Mouse (Mus musculus): ENCODE data around the gene Larp1. TPM values are rescaled to one million over a fixed set of nuclear protein-coding genes. Genes with fewer than 3 reads are reported as not detected.
"Not testable (repeated sequence)": the region's sequence is repeated elsewhere in the genome, so short reads cannot be mapped to it uniquely, and the experiment has no call there.

Larp1 gene
- polyA plus RNA-seq, 1 experiment from 2014 or later: 18.3 TPM

- Histone ChIP-seq H3K27ac (replicated peaks) (no peak overlapping the region), H3K4me1 (replicated peaks) (peaks cover 10% of the 10 kb centered on the region), H3K9me3 (no peaks in the 10 kb centered on the region), H3K4me2 (no peak overlapping the region), H3K4me3 (no peak overlapping the region), H3K27me3 (no peaks in the 10 kb centered on the region), H3K36me3 (peaks cover 50% of the 10 kb centered on the region), H3K9ac (no peak overlapping the region)
- WGBS: 93% methylated on average over 5 of the region's 5 CpGs
- ATAC-seq (ENCODE audit: low read depth): no peak
Observed at GRCm38 (mm10) chr11:58042861-58043431, 34.1 kb downstream of the Larp1 start.

GRCm38 (mm10) chr11:58046438-58046837 lies 37.6 kb downstream of the Larp1 start:
- no peaks in the 10 kb centered on the region for H3K9me3 ChIP-seq
- H3K9ac ChIP-seq: no peak overlapping the region
- no peaks in the 10 kb centered on the region for H3K4me1 ChIP-seq (replicated peaks)
- WGBS: 79% methylated on average over 4 of the region's 4 CpGs
- H3K36me3 ChIP-seq: peaks cover 80% of the 10 kb centered on the region
- no peak overlapping the region for H3K27ac ChIP-seq (replicated peaks)
- ATAC-seq (ENCODE audit: low read depth): no peak
- no peak overlapping the region for H3K4me2 ChIP-seq
- no peak overlapping the region for H3K4me3 ChIP-seq
- no peaks in the 10 kb centered on the region for H3K27me3 ChIP-seq

- Histone ChIP-seq H3K4me1 (replicated peaks) (no peaks in the 10 kb centered on the region), H3K4me3 (no peak overlapping the region), H3K27ac (replicated peaks) (no peak overlapping the region), H3K9me3 (no peaks in the 10 kb centered on the region), H3K4me2 (no peak overlapping the region), H3K9ac (no peak overlapping the region), H3K27me3 (no peaks in the 10 kb centered on the region), H3K36me3 (peaks cover 85% of the 10 kb centered on the region)
- no peak for ATAC-seq (ENCODE audit: low read depth)
- 49% methylated on average over 6 of the region's 6 CpGs for WGBS
Observed at GRCm38 (mm10) chr11:58057455-58057854, 48.6 kb downstream of the Larp1 start.

- not testable (repeated sequence) for H3K27me3 ChIP-seq; H3K4me1 ChIP-seq (replicated peaks); H3K9me3 ChIP-seq; ATAC-seq (ENCODE audit: low read depth); H3K4me2 ChIP-seq; H3K27ac ChIP-seq (replicated peaks); H3K4me3 ChIP-seq; H3K9ac ChIP-seq
- H3K36me3 ChIP-seq: peaks cover 62% of the 10 kb centered on the region
- WGBS: 94% methylated on average over 7 of the region's 7 CpGs
Observed at GRCm38 (mm10) chr11:58059752-58060151, 50.9 kb downstream of the Larp1 start.

GRCm38 (mm10) chr11:58061218-58061617 lies 52.4 kb downstream of the Larp1 start:
- 95% methylated on average over 4 of the region's 4 CpGs for WGBS
- not testable (repeated sequence) for H3K9ac ChIP-seq; H3K27me3 ChIP-seq; H3K4me2 ChIP-seq; H3K9me3 ChIP-seq; H3K4me1 ChIP-seq (replicated peaks); H3K27ac ChIP-seq (replicated peaks); ATAC-seq (ENCODE audit: low read depth); H3K4me3 ChIP-seq
- peaks cover 47% of the 10 kb centered on the region for H3K36me3 ChIP-seq

- Histone ChIP-seq H3K9ac (no peak overlapping the region), H3K27me3 (no peaks in the 10 kb centered on the region), H3K36me3 (peaks cover 35% of the 10 kb centered on the region), H3K4me1 (replicated peaks) (peaks cover 9% of the 10 kb centered on the region), H3K4me3 (no peak overlapping the region), H3K4me2 (no peak overlapping the region), H3K27ac (replicated peaks) (no peak overlapping the region), H3K9me3 (no peaks in the 10 kb centered on the region)
- 84% methylated on average over 4 of the region's 4 CpGs for WGBS
- no peak for ATAC-seq (ENCODE audit: low read depth)
Observed at GRCm38 (mm10) chr11:58062586-58062985, 53.7 kb downstream of the Larp1 start.

GRCm38 (mm10) chr11:58065025-58065424 lies 56.2 kb downstream of the Larp1 start:
- Histone ChIP-seq H3K4me3 (no peak overlapping the region), H3K9ac (no peak overlapping the region), H3K36me3 (peaks cover 14% of the 10 kb centered on the region), H3K27me3 (no peaks in the 10 kb centered on the region), H3K9me3 (no peaks in the 10 kb centered on the region), H3K4me2 (no peak overlapping the region), H3K27ac (replicated peaks) (no peak overlapping the region), H3K4me1 (replicated peaks) (peaks cover 9% of the 10 kb centered on the region)
- ATAC-seq (ENCODE audit: low read depth): no peak
- WGBS: 91% methylated on average over 4 of the region's 4 CpGs

- Histone ChIP-seq H3K4me2 (no peak overlapping the region), H3K4me3 (no peak overlapping the region), H3K27ac (replicated peaks) (no peak overlapping the region), H3K9me3 (no peaks in the 10 kb centered on the region), H3K9ac (no peak overlapping the region), H3K27me3 (no peaks in the 10 kb centered on the region), H3K4me1 (replicated peaks) (no peaks in the 10 kb centered on the region), H3K36me3 (no peaks in the 10 kb centered on the region)
- WGBS: 80% methylated on average over 3 of the region's 3 CpGs
- no peak for ATAC-seq (ENCODE audit: low read depth)
Observed at GRCm38 (mm10) chr11:58072978-58073377, 64.1 kb downstream of the Larp1 start.

- ATAC-seq (ENCODE audit: low read depth): no peak
- H3K9me3 ChIP-seq: no peaks in the 10 kb centered on the region
- 79% methylated on average over 4 of the region's 4 CpGs for WGBS
Observed at GRCm38 (mm10) chr11:58077270-58077669, 68.4 kb downstream of the Larp1 start.

GRCm38 (mm10) chr11:58081716-58082115 lies 72.9 kb downstream of the Larp1 start:
- no peaks in the 10 kb centered on the region for H3K4me1 ChIP-seq (replicated peaks)
- ATAC-seq (ENCODE audit: low read depth): no peak
- no peaks in the 10 kb centered on the region for H3K36me3 ChIP-seq
- H3K27ac ChIP-seq (replicated peaks): no peak overlapping the region
- H3K27me3 ChIP-seq: no peaks in the 10 kb centered on the region
- no peak overlapping the region for H3K9ac ChIP-seq
- H3K4me3 ChIP-seq: no peak overlapping the region
- 89% methylated on average over 6 of the region's 6 CpGs for WGBS
- no peak overlapping the region for H3K4me2 ChIP-seq
- H3K9me3 ChIP-seq: no peaks in the 10 kb centered on the region

More at GRCm38 (mm10) chr11:58077270-58077669, 68.4 kb downstream of the Larp1 start:
- H3K4me1 ChIP-seq (replicated peaks): no peaks in the 10 kb centered on the region
- H3K36me3 ChIP-seq: no peaks in the 10 kb centered on the region
- H3K27ac ChIP-seq (replicated peaks): no peak overlapping the region
- no peak overlapping the region for H3K4me3 ChIP-seq
- no peaks in the 10 kb centered on the region for H3K27me3 ChIP-seq
- H3K4me2 ChIP-seq: no peak overlapping the region
- H3K9ac ChIP-seq: no peak overlapping the region

GRCm38 (mm10) chr11:58092541-58092940 lies 83.7 kb downstream of the Larp1 start:
- H3K4me3 ChIP-seq: no peak overlapping the region
- H3K27ac ChIP-seq (replicated peaks): no peak overlapping the region
- H3K9me3 ChIP-seq: no peaks in the 10 kb centered on the region
- peak overlapping the region; percentile 36 for H3K4me2 ChIP-seq
- H3K4me1 ChIP-seq (replicated peaks): peaks cover 8% of the 10 kb centered on the region; the same call in 1 of the 2 replicates
- 57% methylated on average over 4 of the region's 4 CpGs for WGBS
- H3K36me3 ChIP-seq: no peaks in the 10 kb centered on the region
- no peak overlapping the region for H3K9ac ChIP-seq
- H3K27me3 ChIP-seq: peaks cover 20% of the 10 kb centered on the region
- no peak for ATAC-seq (ENCODE audit: low read depth)

GRCm38 (mm10) chr11:58093021-58093528 lies 84.2 kb downstream of the Larp1 start, which contains the start of gene Gm12248:
TSS of gene Gm12248 (minus strand) at chr11:58093134.
- peaks cover 13% of the 10 kb centered on the region; the same call in 1 of the 2 replicates for H3K4me1 ChIP-seq (replicated peaks)
- H3K4me3 ChIP-seq: no peak within 1 kb of the TSS
- peak within 1 kb of the TSS; percentile 36 for H3K4me2 ChIP-seq
- no peak within 1 kb of the TSS for H3K9ac ChIP-seq
- peaks cover 25% of the 10 kb centered on the region for H3K27me3 ChIP-seq
- H3K36me3 ChIP-seq: no peaks in the 10 kb centered on the region
- 25% methylated on average over 12 of the region's 12 CpGs for WGBS
- no peaks in the 10 kb centered on the region for H3K9me3 ChIP-seq
- H3K27ac ChIP-seq (replicated peaks): no peak within 1 kb of the TSS
- no peak for ATAC-seq (ENCODE audit: low read depth)

- Histone ChIP-seq H3K4me1 (replicated peaks) (peaks cover 15% of the 10 kb centered on the region; the same call in 1 of the 2 replicates), H3K27ac (replicated peaks) (no peak overlapping the region), H3K9me3 (no peaks in the 10 kb centered on the region), H3K4me3 (no peak overlapping the region), H3K4me2 (no peak overlapping the region), H3K9ac (no peak overlapping the region), H3K36me3 (no peaks in the 10 kb centered on the region), H3K27me3 (peaks cover 37% of the 10 kb centered on the region)
- WGBS: 73% methylated on average over 4 of the region's 4 CpGs
- ATAC-seq (ENCODE audit: low read depth): no peak
Observed at GRCm38 (mm10) chr11:58094766-58095165, 85.9 kb downstream of the Larp1 start.

Measured in neural tube, embryonic 13.5 days (tissue).